Mouse (Mus musculus) neural tube, embryonic 11.5 days (tissue): Measurements from ENCODE around the gene Ttc38. TPM values are rescaled to one million over a fixed set of nuclear protein-coding genes. Genes with fewer than 3 reads are reported as not detected.
A peak's percentile ranks its signal among the peaks of the same experiment; 100 is the strongest.

Experiments
- ATAC-seq: fragments of 200-750 bp; cut with Nextera tagmentation; 2 replicates; pipeline ENCODE4 v1.8.0; 2017; ENCODE audit warnings: moderate number of reproducible peaks, mild to moderate bottlenecking, moderate TSS enrichment, moderate library complexity; ENCODE audit not compliant: insufficient read depth, low FRiP score, low TSS enrichment
- DNase-seq: peaks from one replicate; pipeline ENCODE4 v3.0.0-alpha.2; 2015; ENCODE audit warnings: low spot score
- H3K27ac ChIP-seq: fragments of 300-500 bp; sonication (generic); 2 replicates; pipeline ENCODE4 v1.5.1; 2014; ENCODE audit warnings: low read depth, mild to moderate bottlenecking, low read length
- H3K27me3 ChIP-seq: fragments of 300-500 bp; sonication (generic); 2 replicates; pipeline ENCODE4 v1.6.1; 2014; ENCODE audit warnings: mild to moderate bottlenecking, low read length, mixed read lengths; ENCODE audit not compliant: control insufficient read depth, insufficient read depth
- H3K36me3 ChIP-seq: fragments of 300-500 bp; sonication (generic); 2 replicates; pipeline ENCODE4 v1.6.1; 2014; ENCODE audit warnings: mild to moderate bottlenecking, low read length, moderate library complexity, mixed read lengths; ENCODE audit not compliant: control insufficient read depth, insufficient read depth
- H3K4me1 ChIP-seq: fragments of 300-500 bp; sonication (generic); 2 replicates; pipeline ENCODE4 v1.6.1; 2014; ENCODE audit warnings: low read length, mixed read lengths; ENCODE audit not compliant: control insufficient read depth, insufficient read depth
- H3K4me2 ChIP-seq: fragments of 300-500 bp; sonication (generic); 2 replicates; pipeline ENCODE4 v1.6.1; 2014; ENCODE audit warnings: low read depth, mild to moderate bottlenecking, moderate library complexity
- H3K4me3 ChIP-seq: fragments of 300-500 bp; sonication (generic); 2 replicates; pipeline ENCODE4 v1.5.1; 2014; ENCODE audit warnings: low read depth, low read length
- H3K9ac ChIP-seq: fragments of 300-500 bp; sonication (generic); 2 replicates; pipeline ENCODE4 v1.6.1; 2014; ENCODE audit warnings: mild to moderate bottlenecking, low read length
- H3K9me3 ChIP-seq: fragments of 300-500 bp; sonication (generic); 2 replicates; pipeline ENCODE4 v1.6.1; 2016; ENCODE audit warnings: low read length; ENCODE audit not compliant: control insufficient read depth
- WGBS: fragments of 180-500 bp; shearing (Covaris S2); extraction: QIAGEN DNeasy Blood & Tissue Kit; methylation state at CpG from one replicate; pipeline ENCODE4 v1.1.7; 2014; 5-methylcytosine and 5-hydroxymethylcytosine counted together
- polyA plus RNA-seq: library from polyadenylated mRNA; unstranded; fragments of >200 nt; fragmentation: Nextera tagmentation; extraction: Ambion mirVana; gene quantifications from 2 replicates; pipeline ENCODE4 v1.2.1, GENCODE M21; 2014

The Ttc38 gene
- polyA plus RNA-seq: 2.9 and 3.9 TPM in 2 replicates

DNA sequence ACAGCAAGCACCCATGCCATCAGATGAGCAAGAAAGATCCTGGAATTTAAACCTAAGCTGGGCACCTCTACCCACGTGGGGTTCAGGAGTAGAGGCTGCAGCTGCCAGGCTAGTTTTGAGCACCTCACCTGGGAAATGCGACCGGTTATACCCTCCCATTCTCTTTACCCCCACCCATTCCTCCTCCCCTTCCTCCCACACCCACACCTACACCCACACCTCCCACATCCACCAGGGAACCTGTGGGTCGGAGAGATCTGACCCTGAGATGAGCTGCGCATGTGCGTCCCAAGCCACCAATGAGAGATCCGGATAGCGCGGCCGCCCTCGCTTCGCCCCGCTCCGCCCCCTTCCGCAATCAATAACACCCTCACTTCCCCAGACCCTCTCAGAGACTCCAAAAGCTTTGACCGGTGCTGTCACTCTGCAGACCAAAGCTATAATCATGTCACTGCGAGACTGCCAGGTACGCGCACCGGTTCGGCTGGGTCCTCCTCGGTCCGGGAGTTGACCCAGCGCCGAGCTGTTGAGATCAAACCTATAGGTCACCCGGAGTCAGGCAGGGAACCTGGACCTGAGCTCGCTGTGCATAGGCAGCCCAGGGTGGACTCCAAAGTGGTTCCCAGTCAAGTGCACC lies at the start of gene Ttc38:
Ttc38 (plus strand) TSS at position 353 of the 637 bp plus-strand sequence.
- Histone ChIP-seq H3K27ac (no peak within 1 kb of the TSS), H3K36me3 (no peaks in the 10 kb centered on the region), H3K27me3 (no peaks in the 10 kb centered on the region), H3K9me3 (no peaks in the 10 kb centered on the region), H3K4me1 (no peaks in the 10 kb centered on the region; the same call in 1 of the 2 replicates), H3K4me2 (peak within 1 kb of the TSS; percentile 72), H3K9ac (peak within 1 kb of the TSS; percentile 58), H3K4me3 (peak within 1 kb of the TSS; percentile 53)
- ATAC-seq (peak; percentile 71; the same call in 1 of the 2 replicates), DNase-seq (peak; percentile 76)
- WGBS: under 1% methylated on average over 27 of the region's 27 CpGs

GRCm38 (mm10) chr15:85783146-85783545 lies 49.0 kb upstream of the Ttc38 start:
- 88% methylated on average over 4 of the region's 4 CpGs for WGBS
- no peak for ATAC-seq
- Histone ChIP-seq H3K27ac (no peak overlapping the region), H3K4me2 (no peak overlapping the region), H3K36me3 (no peaks in the 10 kb centered on the region), H3K9me3 (no peaks in the 10 kb centered on the region), H3K4me3 (no peak overlapping the region), H3K4me1 (no peaks in the 10 kb centered on the region), H3K9ac (no peak overlapping the region), H3K27me3 (no peaks in the 10 kb centered on the region)
- DNase-seq: no peak

- DNase-seq: no peak
- Histone ChIP-seq H3K27ac (no peak overlapping the region), H3K27me3 (no peaks in the 10 kb centered on the region), H3K4me3 (no peak overlapping the region), H3K9ac (no peak overlapping the region), H3K4me1 (no peaks in the 10 kb centered on the region), H3K9me3 (no peaks in the 10 kb centered on the region), H3K36me3 (no peaks in the 10 kb centered on the region), H3K4me2 (no peak overlapping the region)
- ATAC-seq: no peak
- 88% methylated on average over 3 of the region's 3 CpGs for WGBS
These were observed 47.8 kb upstream of the Ttc38 start for GRCm38 (mm10) chr15:85784341-85784740.

DNA sequence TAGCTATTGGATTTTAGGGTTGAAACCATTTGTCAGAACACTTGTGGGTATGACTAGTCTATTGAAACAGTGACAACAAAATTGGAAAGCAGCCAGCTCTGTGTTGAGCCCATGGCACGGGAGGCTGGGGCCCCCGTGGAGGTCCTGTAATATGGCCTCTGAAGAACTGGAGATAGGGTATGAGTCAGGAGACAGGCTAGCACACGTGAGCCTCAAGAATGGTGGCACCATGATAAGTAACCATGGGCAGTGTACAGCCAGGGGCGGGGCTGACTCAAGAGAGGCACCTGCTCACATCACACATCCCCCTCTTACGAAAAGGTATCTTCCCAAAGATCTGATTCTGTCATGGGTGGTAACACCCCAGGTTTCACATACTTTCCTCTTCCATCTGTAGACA lies 45.4 kb upstream of the Ttc38 start:
- H3K27ac ChIP-seq: no peak overlapping the region
- no peaks in the 10 kb centered on the region for H3K9me3 ChIP-seq
- ATAC-seq (no peak), DNase-seq (no peak)
- 80% methylated on average over 5 of the region's 5 CpGs for WGBS
- no peaks in the 10 kb centered on the region for H3K36me3 ChIP-seq
- no peak overlapping the region for H3K4me3 ChIP-seq
- no peak overlapping the region for H3K4me2 ChIP-seq
- no peaks in the 10 kb centered on the region for H3K4me1 ChIP-seq
- no peaks in the 10 kb centered on the region for H3K27me3 ChIP-seq
- H3K9ac ChIP-seq: no peak overlapping the region

DNA sequence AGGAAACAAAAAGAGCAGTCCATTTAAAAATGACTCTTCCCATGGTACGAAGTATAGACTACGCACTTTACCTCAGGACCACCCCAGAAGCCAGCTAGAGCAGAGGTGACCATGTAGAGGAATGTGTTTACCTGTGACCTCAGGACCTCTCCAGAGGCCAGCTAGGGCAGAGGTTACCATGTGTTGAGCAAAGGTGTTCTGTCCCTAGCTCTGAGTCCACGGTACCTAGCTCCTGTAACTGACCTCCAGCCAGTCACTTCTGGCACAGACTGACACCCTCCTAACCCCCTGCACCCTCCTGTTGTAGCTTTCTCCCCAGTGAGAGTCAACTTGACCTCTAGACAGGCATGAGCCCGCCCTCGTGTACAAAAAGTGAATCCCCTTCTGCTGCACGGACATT lies 44.6 kb upstream of the Ttc38 start:
- Histone ChIP-seq H3K27ac (no peak overlapping the region), H3K9ac (no peak overlapping the region), H3K4me1 (no peaks in the 10 kb centered on the region), H3K4me3 (no peak overlapping the region), H3K9me3 (no peaks in the 10 kb centered on the region), H3K27me3 (no peaks in the 10 kb centered on the region), H3K36me3 (no peaks in the 10 kb centered on the region), H3K4me2 (no peak overlapping the region)
- no peak for ATAC-seq
- no peak for DNase-seq
- WGBS: 93% methylated on average over 6 of the region's 6 CpGs

GRCm38 (mm10) chr15:85788051-85788450 lies 44.1 kb upstream of the Ttc38 start:
- Histone ChIP-seq H3K36me3 (no peaks in the 10 kb centered on the region), H3K9ac (no peak overlapping the region), H3K4me3 (no peak overlapping the region), H3K9me3 (no peaks in the 10 kb centered on the region), H3K4me2 (no peak overlapping the region), H3K27me3 (no peaks in the 10 kb centered on the region), H3K27ac (no peak overlapping the region), H3K4me1 (no peaks in the 10 kb centered on the region)
- no peak for ATAC-seq
- DNase-seq: no peak
- WGBS: 90% methylated on average over 4 of the region's 4 CpGs

GRCm38 (mm10) chr15:85788633-85789032 lies 43.5 kb upstream of the Ttc38 start:
- WGBS: 81% methylated on average over 16 of the region's 16 CpGs
- Histone ChIP-seq H3K4me2 (no peak overlapping the region), H3K9me3 (no peaks in the 10 kb centered on the region)

GRCm38 (mm10) chr15:85791449-85791848 lies 40.7 kb upstream of the Ttc38 start:
- WGBS: 85% methylated on average over 4 of the region's 4 CpGs
- no peak overlapping the region for H3K9ac ChIP-seq
- ATAC-seq: no peak

More at GRCm38 (mm10) chr15:85788633-85789032, 43.5 kb upstream of the Ttc38 start:
- DNase-seq: no peak
- no peak for ATAC-seq
- Histone ChIP-seq H3K27me3 (no peaks in the 10 kb centered on the region), H3K36me3 (no peaks in the 10 kb centered on the region), H3K4me1 (no peaks in the 10 kb centered on the region), H3K27ac (no peak overlapping the region), H3K4me3 (no peak overlapping the region), H3K9ac (no peak overlapping the region)

DNA sequence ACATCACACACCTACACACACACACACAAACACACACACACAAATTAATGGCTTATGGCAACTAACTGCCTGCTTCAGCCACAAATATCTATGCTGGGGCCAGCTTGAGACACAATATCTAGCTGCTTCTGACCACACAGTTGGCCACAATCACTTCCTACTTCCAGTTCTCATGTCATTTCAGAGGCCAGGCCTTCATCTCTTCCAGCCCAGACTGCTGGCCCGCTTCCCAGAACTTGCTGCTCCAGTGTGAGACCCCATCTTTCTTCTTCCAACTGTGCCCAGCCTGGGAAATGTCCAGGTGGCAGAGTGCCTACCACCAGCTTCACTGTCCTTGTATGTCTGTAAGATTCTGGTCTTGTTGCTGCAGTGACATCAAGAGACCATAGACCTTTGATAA lies 39.3 kb upstream of the Ttc38 start:
- no peak overlapping the region for H3K9ac ChIP-seq
- no peaks in the 10 kb centered on the region for H3K4me1 ChIP-seq
- no peak for DNase-seq
- H3K27me3 ChIP-seq: no peaks in the 10 kb centered on the region
- H3K4me2 ChIP-seq: no peak overlapping the region
- no peaks in the 10 kb centered on the region for H3K9me3 ChIP-seq
- no peak for ATAC-seq
- 77% methylated on average over 1 of the region's 1 CpGs for WGBS
- no peak overlapping the region for H3K4me3 ChIP-seq
- no peak overlapping the region for H3K27ac ChIP-seq
- H3K36me3 ChIP-seq: no peaks in the 10 kb centered on the region

More at GRCm38 (mm10) chr15:85791449-85791848, 40.7 kb upstream of the Ttc38 start:
- Histone ChIP-seq H3K36me3 (no peaks in the 10 kb centered on the region), H3K27ac (no peak overlapping the region), H3K27me3 (no peaks in the 10 kb centered on the region), H3K4me3 (no peak overlapping the region), H3K4me2 (no peak overlapping the region), H3K4me1 (no peaks in the 10 kb centered on the region), H3K9me3 (no peaks in the 10 kb centered on the region)
- no peak for DNase-seq
